Mouse (Mus musculus) forebrain, postnatal 0 days (tissue): ENCODE results near the gene Fgf11. TPM values are rescaled to one million over a fixed set of nuclear protein-coding genes. Genes with fewer than 3 reads are reported as not detected.
A peak's percentile ranks its signal among the peaks of the same experiment; 100 is the strongest.

Experiments used
- ATAC-seq: fragments of 200-750 bp; cut with Nextera tagmentation; 2 replicates; pipeline ENCODE4 v1.8.0; 2017; ENCODE audit warnings: mild to moderate bottlenecking, moderate library complexity
- DNase-seq: peaks from one replicate; pipeline ENCODE4 v3.0.0-alpha.2; 2015
- H3K27ac ChIP-seq: fragments of 300-500 bp; sonication (generic); 2 replicates; pipeline ENCODE4 v1.5.1; 2014; ENCODE audit warnings: low read depth, mild to moderate bottlenecking, antibody characterized with exemption, low read length, moderate library complexity, mixed read lengths
- H3K27me3 ChIP-seq: fragments of 300-500 bp; sonication (generic); 2 replicates; pipeline ENCODE4 v1.6.1; 2014; ENCODE audit warnings: mild to moderate bottlenecking, low read length, mixed read lengths; ENCODE audit not compliant: insufficient read depth
- H3K36me3 ChIP-seq: fragments of 300-500 bp; sonication (generic); 2 replicates; pipeline ENCODE4 v1.6.1; 2014; ENCODE audit warnings: mild to moderate bottlenecking, moderate library complexity; ENCODE audit not compliant: insufficient read depth
- H3K4me1 ChIP-seq: fragments of 300-500 bp; sonication (generic); 2 replicates; pipeline ENCODE4 v1.6.1; 2014; ENCODE audit warnings: antibody characterized with exemption; ENCODE audit not compliant: insufficient read depth
- H3K4me2 ChIP-seq: fragments of 300-500 bp; sonication (generic); 2 replicates; pipeline ENCODE4 v1.6.1; 2014; ENCODE audit warnings: low read depth, mild to moderate bottlenecking, moderate library complexity
- H3K4me3 ChIP-seq: fragments of 300-500 bp; sonication (generic); 2 replicates; pipeline ENCODE4 v1.5.1; 2014; ENCODE audit warnings: low read depth, low read length, mixed read lengths
- H3K9ac ChIP-seq: fragments of 300-500 bp; sonication (generic); 2 replicates; pipeline ENCODE4 v1.6.1; 2014; ENCODE audit warnings: mild to moderate bottlenecking
- H3K9me3 ChIP-seq: fragments of 300-500 bp; sonication (generic); 2 replicates; pipeline ENCODE4 v1.6.1; 2016; ENCODE audit warnings: low read length
- CTCF ChIP-seq: sonication (generic); IDR thresholded peaks from 2 replicates; pipeline ENCODE4 v1.5.1; 2016; ENCODE audit warnings: antibody characterized with exemption, control low read depth, low read depth
- WGBS: fragments of 180-500 bp; shearing (Covaris S2); extraction: QIAGEN DNeasy Blood & Tissue Kit; methylation state at CpG from one replicate; pipeline ENCODE4 v1.1.7; 2014; 5-methylcytosine and 5-hydroxymethylcytosine counted together
- polyA plus RNA-seq: library from polyadenylated mRNA; unstranded; fragments of >200 nt; fragmentation: Nextera tagmentation; extraction: Ambion mirVana; gene quantifications from 2 replicates; pipeline ENCODE4 v1.2.1, GENCODE M21; 2015
- total RNA-seq: library from RNA; depleted of rRNA; stranded (reverse); fragments of >200 nt; gene quantifications from 2 replicates; pipeline ENCODE4 v1.2.3, GENCODE M21; 2014

Gene Fgf11
- total and polyA plus RNA-seq, 2 experiments from 2014 or later, result 3.1 to 10.1 TPM

GRCm38 (mm10) chr11:69799394-69800137 lies 2.1 kb downstream of the Fgf11 start:
- H3K27me3 ChIP-seq, result peaks cover 3% of the 10 kb centered on the region; the same call in 1 of the 2 replicates
- 10% methylated on average over 12 of the region's 12 CpGs for WGBS
- DNase-seq (peak; percentile 55), ATAC-seq (no peak)
- H3K27ac ChIP-seq, result peak overlapping the region; percentile 96
- H3K36me3 ChIP-seq, result peaks cover 7% of the 10 kb centered on the region; the same call in 1 of the 2 replicates
- peaks cover 28% of the 10 kb centered on the region for H3K4me1 ChIP-seq
- H3K4me3 ChIP-seq, result peak overlapping the region; percentile 48
- TF ChIP-seq CTCF, result no peak
- no peaks in the 10 kb centered on the region for H3K9me3 ChIP-seq
- H3K4me2 ChIP-seq, result peak overlapping the region; percentile 97
- H3K9ac ChIP-seq, result peak overlapping the region; percentile 83

DNA sequence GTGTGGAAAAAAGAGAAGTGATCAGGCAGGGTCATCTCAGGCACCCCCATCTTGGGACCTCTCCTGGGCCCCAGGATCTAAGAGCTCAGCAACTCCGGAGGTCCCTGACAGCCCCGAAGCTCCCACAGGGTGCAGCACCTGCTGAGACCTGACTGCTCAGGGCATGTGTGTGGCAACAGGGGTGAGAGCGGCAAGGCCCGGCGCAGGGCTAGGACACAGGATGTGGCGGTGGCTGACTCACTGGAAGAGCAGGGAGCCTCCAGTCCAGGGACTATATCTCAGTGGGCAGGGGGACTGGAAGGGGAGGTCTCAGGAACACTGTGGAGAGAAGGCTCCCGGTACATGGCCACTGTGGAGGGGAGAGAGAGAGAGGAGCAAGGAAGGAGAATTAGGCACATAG lies 3.7 kb downstream of the Fgf11 start:
- ATAC-seq, result no peak
- WGBS, result 78% methylated on average over 7 of the region's 7 CpGs
- peaks cover 12% of the 10 kb centered on the region for H3K4me1 ChIP-seq

DNA sequence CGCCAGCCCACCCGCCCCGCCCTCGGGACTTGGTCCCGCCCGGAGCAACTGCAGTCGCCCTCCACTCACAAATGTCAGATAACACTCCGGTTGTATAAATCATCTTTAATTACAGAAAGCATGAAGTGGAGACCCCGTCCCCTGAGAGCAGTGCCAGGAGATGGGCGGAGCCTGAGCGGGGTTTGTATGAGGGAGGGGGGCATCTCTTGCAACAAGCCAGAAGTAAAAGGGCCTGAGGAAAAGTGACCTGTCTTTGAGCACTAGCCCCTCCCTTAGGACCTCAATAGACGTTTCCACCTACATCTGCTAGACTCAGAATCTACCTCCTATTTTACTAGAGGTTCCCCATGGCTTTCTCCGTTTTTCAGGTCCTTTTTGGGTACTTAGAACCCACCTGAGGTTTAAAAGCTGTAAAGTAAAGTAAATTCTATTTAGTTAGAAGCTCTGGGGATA lies 5.6 kb downstream of the Fgf11 start:
- Histone ChIP-seq H3K4me2 (peak overlapping the region; percentile 60), H3K27me3 (no peaks in the 10 kb centered on the region), H3K9me3 (no peaks in the 10 kb centered on the region), H3K9ac (no peak overlapping the region), H3K4me1 (peaks cover 12% of the 10 kb centered on the region), H3K27ac (no peak overlapping the region), H3K36me3 (peaks cover 7% of the 10 kb centered on the region; the same call in 1 of the 2 replicates), H3K4me3 (peak overlapping the region; percentile 34)
- TF ChIP-seq CTCF, result no peak
- DNase-seq, result no peak
- no peak for ATAC-seq
- WGBS, result 4% methylated on average over 13 of the region's 13 CpGs

More for the DNA sequence above, 3.7 kb downstream of the Fgf11 start:
- Histone ChIP-seq H3K4me2 (no peak overlapping the region), H3K27ac (no peak overlapping the region), H3K4me3 (no peak overlapping the region), H3K27me3 (no peaks in the 10 kb centered on the region), H3K9me3 (no peaks in the 10 kb centered on the region), H3K9ac (no peak overlapping the region), H3K36me3 (peaks cover 7% of the 10 kb centered on the region; the same call in 1 of the 2 replicates)
- DNase-seq, result no peak
- no peak for TF ChIP-seq CTCF

GRCm38 (mm10) chr11:69795168-69795982 lies 6.3 kb downstream of the Fgf11 start, which contains the start of gene Chrnb1:
Gene Chrnb1 (minus strand): TSS chr11:69795943.
- H3K27me3 ChIP-seq, result no peaks in the 10 kb centered on the region
- peaks cover 12% of the 10 kb centered on the region for H3K4me1 ChIP-seq
- H3K36me3 ChIP-seq, result peaks cover 7% of the 10 kb centered on the region; the same call in 1 of the 2 replicates
- 3% methylated on average over 52 of the region's 52 CpGs for WGBS
- ATAC-seq (peak; percentile 96), DNase-seq (peak; percentile 90)
- TF ChIP-seq CTCF, result no peak; the same call in 1 of the 2 replicates
- peak within 1 kb of the TSS; percentile 60 for H3K4me2 ChIP-seq
- H3K9ac ChIP-seq, result peak within 1 kb of the TSS; percentile 33; the same call in 1 of the 2 replicates
- no peak within 1 kb of the TSS for H3K27ac ChIP-seq
- H3K9me3 ChIP-seq, result no peaks in the 10 kb centered on the region
- H3K4me3 ChIP-seq, result peak within 1 kb of the TSS; percentile 34

GRCm38 (mm10) chr11:69793429-69793828 lies 8.2 kb downstream of the Fgf11 start:
- H3K9me3 ChIP-seq, result no peaks in the 10 kb centered on the region
- H3K27me3 ChIP-seq, result no peaks in the 10 kb centered on the region
- TF ChIP-seq CTCF, result no peak
- peaks cover 7% of the 10 kb centered on the region; the same call in 1 of the 2 replicates for H3K36me3 ChIP-seq
- no peak overlapping the region for H3K27ac ChIP-seq
- no peak overlapping the region for H3K4me3 ChIP-seq
- H3K4me2 ChIP-seq, result no peak overlapping the region
- no peak overlapping the region for H3K9ac ChIP-seq
- peaks cover 8% of the 10 kb centered on the region for H3K4me1 ChIP-seq
- 69% methylated on average over 5 of the region's 5 CpGs for WGBS
- DNase-seq (no peak), ATAC-seq (no peak)

- Histone ChIP-seq H3K27me3 (no peaks in the 10 kb centered on the region), H3K4me1 (peaks cover 8% of the 10 kb centered on the region), H3K27ac (no peak overlapping the region), H3K36me3 (no peaks in the 10 kb centered on the region), H3K9ac (no peak overlapping the region), H3K4me3 (no peak overlapping the region), H3K9me3 (no peaks in the 10 kb centered on the region), H3K4me2 (no peak overlapping the region)
- 71% methylated on average over 5 of the region's 5 CpGs for WGBS
- no peak for TF ChIP-seq CTCF
- ATAC-seq (no peak), DNase-seq (no peak)
Observed at GRCm38 (mm10) chr11:69791420-69791819, 10.2 kb downstream of the Fgf11 start.
